Mouse (Mus musculus) kidney, postnatal 0 days (tissue): ENCODE data around the gene Plscr3. TPM values are rescaled to one million over a fixed set of nuclear protein-coding genes. Genes with fewer than 3 reads are reported as not detected.

Experiments
- ATAC-seq: fragments of 200-750 bp; cut with Nextera tagmentation; replicated peaks from 2 replicates; pipeline ENCODE4 v1.8.0; 2017; ENCODE audit warnings: low read depth, moderate number of reproducible peaks, moderate TSS enrichment, moderate library complexity; ENCODE audit not compliant: low FRiP score
- DNase-seq: peaks from one replicate; pipeline ENCODE4 v3.0.0-alpha.2; 2016; ENCODE audit warnings: low spot score
- H3K27ac ChIP-seq: fragments of 300-500 bp; sonication (generic); 2 replicates; pipeline ENCODE4 v1.5.1; 2014; ENCODE audit warnings: mild to moderate bottlenecking
- H3K27me3 ChIP-seq: fragments of 300-500 bp; sonication (generic); 2 replicates; pipeline ENCODE4 v1.6.1; 2014; ENCODE audit warnings: low read length, mixed read lengths; ENCODE audit not compliant: insufficient read depth
- H3K36me3 ChIP-seq: fragments of 300-500 bp; sonication (generic); 2 replicates; pipeline ENCODE4 v1.6.1; 2014; ENCODE audit warnings: low read length, mixed read lengths; ENCODE audit not compliant: insufficient read depth
- H3K4me1 ChIP-seq: fragments of 300-500 bp; sonication (generic); replicated peaks from 2 replicates; pipeline ENCODE4 v1.6.1; 2014; ENCODE audit warnings: antibody characterized with exemption, low read length, mixed read lengths; ENCODE audit not compliant: insufficient read depth
- H3K4me2 ChIP-seq: fragments of 300-500 bp; sonication (generic); 2 replicates; pipeline ENCODE4 v1.6.1; 2014; ENCODE audit warnings: mild to moderate bottlenecking, low read length, moderate library complexity, mixed read lengths
- H3K4me3 ChIP-seq: fragments of 300-500 bp; sonication (generic); replicated peaks from 2 replicates; pipeline ENCODE4 v1.5.1; 2014; ENCODE audit warnings: low read depth, low read length
- H3K9ac ChIP-seq: fragments of 300-500 bp; sonication (generic); 2 replicates; pipeline ENCODE4 v1.6.1; 2014; ENCODE audit warnings: low read depth, low read length
- H3K9me3 ChIP-seq: fragments of 300-500 bp; sonication (generic); replicated peaks from 2 replicates; pipeline ENCODE4 v1.6.1; 2016; ENCODE audit warnings: low read length, inconsistent platforms, mixed read lengths
- CTCF ChIP-seq: IDR thresholded peaks from 2 replicates; pipeline ENCODE4 v1.5.1; 2016; ENCODE audit warnings: antibody characterized with exemption, low read depth, mild to moderate bottlenecking, moderate library complexity
- WGBS: fragments of 180-500 bp; shearing (Covaris S2); extraction: QIAGEN DNeasy Blood & Tissue Kit; methylation state at CpG from one replicate; pipeline ENCODE4 v1.1.7; 2014; 5-methylcytosine and 5-hydroxymethylcytosine counted together
- microRNA-seq: library from miRNA; unstranded; fragments of <30 nt; microRNA quantifications from one replicate; pipeline ENCODE4, GENCODE M21; 2016
- polyA plus RNA-seq: library from polyadenylated mRNA; unstranded; fragments of >200 nt; fragmentation: Nextera tagmentation; extraction: Ambion mirVana; gene quantifications from 2 replicates; pipeline ENCODE4 v1.2.1, GENCODE M21; 2015

Plscr3 gene
- polyA plus RNA-seq, 1 experiment from 2014 or later: 96.4 TPM

- H3K4me1 ChIP-seq: peaks cover 17% of the 10 kb centered on the region; the same call in 1 of the 2 replicates
- no peaks in the 10 kb centered on the region for H3K9me3 ChIP-seq
- peaks cover 11% of the 10 kb centered on the region for H3K36me3 ChIP-seq
- TF ChIP-seq CTCF: no peak
- 15% methylated on average over 4 of the region's 4 CpGs for WGBS
- H3K4me2 ChIP-seq: peak overlapping the region; percentile 90
- peak overlapping the region; percentile 62 for H3K4me3 ChIP-seq
- no peaks in the 10 kb centered on the region for H3K27me3 ChIP-seq
- H3K9ac ChIP-seq: peak overlapping the region; percentile 77; the same call in 1 of the 2 replicates
- ATAC-seq (no peak), DNase-seq (no peak)
- no peak overlapping the region for H3K27ac ChIP-seq
These were observed 53.7 kb downstream of the Plscr3 start for GRCm38 (mm10) chr11:69899870-69900269.

DNA sequence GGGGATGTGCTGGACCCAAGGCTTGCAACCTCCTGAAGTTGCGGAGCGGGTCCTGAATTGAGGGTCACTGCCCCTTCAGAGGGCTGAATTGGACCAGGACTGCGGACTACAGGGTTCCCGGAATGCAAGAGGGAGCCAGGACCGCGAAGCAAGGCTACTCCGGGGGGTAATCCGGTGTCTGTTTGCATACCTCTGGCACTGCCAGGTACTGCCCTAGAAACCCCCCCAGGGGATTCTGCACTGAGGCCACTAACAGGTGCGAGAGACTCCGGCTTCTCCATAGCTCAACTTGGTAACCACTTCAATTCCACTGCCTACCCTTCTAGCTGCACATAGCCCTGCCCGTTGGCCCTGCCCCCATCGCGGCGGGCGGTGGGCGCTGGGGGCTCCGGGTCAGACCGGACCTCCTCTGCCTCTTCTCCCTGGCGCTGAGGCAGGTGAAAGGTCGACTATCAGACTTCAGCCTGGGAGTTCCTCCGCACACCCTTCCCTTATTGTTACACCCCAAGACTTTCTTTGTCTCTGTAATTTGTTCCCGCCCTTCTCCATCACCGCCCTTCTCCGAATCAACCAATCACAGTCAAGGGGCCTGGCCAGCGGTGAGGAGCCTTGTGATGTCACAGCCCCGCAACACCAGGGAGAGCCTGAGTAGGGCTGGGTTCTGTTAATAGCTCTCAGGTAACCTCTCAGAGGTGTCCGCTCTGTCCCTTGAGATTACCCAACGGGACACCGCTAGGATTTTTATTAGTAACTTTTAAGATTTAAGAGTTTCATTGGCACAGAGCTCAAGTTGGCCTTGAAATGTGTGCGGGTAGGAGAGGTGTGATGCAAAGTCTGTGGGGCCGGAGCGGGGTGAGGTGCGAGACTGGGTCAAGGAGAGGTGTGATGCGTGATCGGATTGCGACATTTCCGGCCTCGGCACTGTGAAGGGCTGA lies 54.6 kb downstream of the Plscr3 start, which contains the start of the genes 2810408A11Rik and Neurl4:
Gene 2810408A11Rik (minus strand): TSS at position 517 of the 935 bp plus-strand sequence.
Gene Neurl4 (plus strand): TSS at position 602 of the 935 bp plus-strand sequence.
- peak within 1 kb of the TSS; percentile 77 for H3K9ac ChIP-seq
- peak within 1 kb of the TSS; percentile 62 for H3K4me3 ChIP-seq
- H3K9me3 ChIP-seq: no peaks in the 10 kb centered on the region
- TF ChIP-seq CTCF: no peak
- peak; percentile 99 for DNase-seq
- H3K36me3 ChIP-seq: peaks cover 17% of the 10 kb centered on the region
- H3K4me2 ChIP-seq: peak within 1 kb of the TSS; percentile 90
- WGBS: under 1% methylated on average over 38 of the region's 38 CpGs
- peak; percentile 90 for ATAC-seq
- H3K27ac ChIP-seq: peak within 1 kb of the TSS; percentile 93
- H3K4me1 ChIP-seq: peaks cover 17% of the 10 kb centered on the region; the same call in 1 of the 2 replicates
- H3K27me3 ChIP-seq: no peaks in the 10 kb centered on the region

DNA sequence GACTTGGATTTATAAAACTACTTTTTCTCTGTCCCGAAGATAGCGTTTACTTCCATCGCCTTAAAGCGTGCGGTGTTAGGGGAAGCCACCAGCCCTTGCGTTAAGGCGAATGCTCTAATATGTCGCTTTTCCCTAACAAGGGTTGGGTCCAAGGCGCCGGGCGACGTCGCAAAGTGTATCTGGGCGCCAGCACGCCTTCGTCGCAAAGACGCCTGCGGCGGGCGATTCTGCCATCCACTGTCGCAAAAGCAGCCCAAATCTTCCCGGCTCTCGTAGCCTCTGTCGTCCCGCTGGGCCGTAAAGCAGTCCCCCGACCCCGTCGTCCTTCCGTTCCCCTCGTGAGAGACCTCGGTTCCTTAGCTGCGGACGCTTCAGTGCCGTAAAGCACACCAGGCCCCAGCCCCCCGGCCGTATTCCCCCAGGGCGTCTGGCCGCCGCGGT lies 55.2 kb downstream of the Plscr3 start:
- under 1% methylated on average over 42 of the region's 42 CpGs for WGBS
- peak overlapping the region; percentile 77 for H3K9ac ChIP-seq
- peaks cover 17% of the 10 kb centered on the region; the same call in 1 of the 2 replicates for H3K4me1 ChIP-seq
- peak; percentile 99 for DNase-seq
- peak overlapping the region; percentile 93 for H3K27ac ChIP-seq
- peaks cover 24% of the 10 kb centered on the region for H3K36me3 ChIP-seq
- peak overlapping the region; percentile 90 for H3K4me2 ChIP-seq
- no peaks in the 10 kb centered on the region for H3K27me3 ChIP-seq
- H3K4me3 ChIP-seq: peak overlapping the region; percentile 62
- ATAC-seq: peak; percentile 83
- TF ChIP-seq CTCF: no peak
- no peaks in the 10 kb centered on the region for H3K9me3 ChIP-seq

Small RNA genes within 50 kb of the gene (microRNA-seq; reads per million reads assigned to microRNA genes)
- gene Mir6924: not detected

Other genes with a start within 250 kb of the Plscr3 start
- gene Atp1b2, start 240.4 kb upstream of the Plscr3 start, polyA plus RNA-seq: 13.7 and 16.3 TPM in 2 replicates
- 0.13 TPM in 1 of 2 replicates, not detected in the other for gene Shbg, start 228.5 kb upstream of the Plscr3 start, polyA plus RNA-seq
- 27.6 and 31.3 TPM in 2 replicates for gene Sat2, start 224.4 kb upstream of the Plscr3 start, polyA plus RNA-seq
- 17.4 and 18.4 TPM in 2 replicates for gene Fxr2, start 213.4 kb upstream of the Plscr3 start, polyA plus RNA-seq
- 0.28 and 0.32 TPM in 2 replicates for gene Sox15, start 191.1 kb upstream of the Plscr3 start, polyA plus RNA-seq
- gene Mpdu1, start 183.7 kb upstream of the Plscr3 start, polyA plus RNA-seq: 82.6 and 85.7 TPM in 2 replicates
- 10.4 and 12.8 TPM in 2 replicates for gene Cd68, start 180.2 kb upstream of the Plscr3 start, polyA plus RNA-seq
- 468 and 493 TPM in 2 replicates for gene Eif4a1, start 174.0 kb upstream of the Plscr3 start, polyA plus RNA-seq
- gene Senp3, start 164.3 kb upstream of the Plscr3 start, polyA plus RNA-seq: 52.2 and 59.4 TPM in 2 replicates
- gene Tnfsf13, start 160.6 kb upstream of the Plscr3 start, polyA plus RNA-seq: 0.43 and 0.89 TPM in 2 replicates
- 14.1 and 15.8 TPM in 2 replicates for gene Tnfsf12, start 150.5 kb upstream of the Plscr3 start, polyA plus RNA-seq
- 8.0 and 8.4 TPM in 2 replicates for gene Tnfsfm13, start 150.3 kb upstream of the Plscr3 start, polyA plus RNA-seq
- 19.0 and 21.0 TPM in 2 replicates for gene Polr2a, start 87.7 kb upstream of the Plscr3 start, polyA plus RNA-seq
- 0.17 TPM in 1 of 2 replicates, not detected in the other for gene Slc35g3, start 84.4 kb upstream of the Plscr3 start, polyA plus RNA-seq
- gene Zbtb4, start 80.5 kb upstream of the Plscr3 start, polyA plus RNA-seq: 2.7 and 3.3 TPM in 2 replicates
- gene Chrnb1, start 50.4 kb upstream of the Plscr3 start, polyA plus RNA-seq: 12.0 and 12.1 TPM in 2 replicates
- 0.63 and 0.98 TPM in 2 replicates for gene Fgf11, start 44.5 kb upstream of the Plscr3 start, polyA plus RNA-seq
- gene Tmem102, start 40.8 kb upstream of the Plscr3 start, polyA plus RNA-seq: 22.9 and 23.0 TPM in 2 replicates
- not detected in 2 replicates for gene Gm39566, start 31.1 kb upstream of the Plscr3 start, polyA plus RNA-seq
- not detected in 2 replicates for gene Spem2, start 27.9 kb upstream of the Plscr3 start, polyA plus RNA-seq
- not detected in 2 replicates for gene Spem1, start 24.2 kb upstream of the Plscr3 start, polyA plus RNA-seq
- gene Nlgn2, start 8.6 kb upstream of the Plscr3 start, polyA plus RNA-seq: 4.1 and 4.7 TPM in 2 replicates
- gene Tmem256, start 7.9 kb upstream of the Plscr3 start, polyA plus RNA-seq: 485 and 528 TPM in 2 replicates
- gene Tnk1, start 12.4 kb downstream of the Plscr3 start, polyA plus RNA-seq: 6.3 and 7.0 TPM in 2 replicates
- gene Tmem95, start 31.6 kb downstream of the Plscr3 start, polyA plus RNA-seq: not detected in 2 replicates
- gene Kctd11, start 35.0 kb downstream of the Plscr3 start, polyA plus RNA-seq: 7.7 and 7.8 TPM in 2 replicates
- 0.33 and 0.48 TPM in 2 replicates for gene Acap1, start 49.2 kb downstream of the Plscr3 start, polyA plus RNA-seq
- gene 2810408A11Rik, start 54.6 kb downstream of the Plscr3 start, polyA plus RNA-seq: 12.5 and 13.0 TPM in 2 replicates
- gene Neurl4, start 54.7 kb downstream of the Plscr3 start, polyA plus RNA-seq: 9.7 and 12.7 TPM in 2 replicates
- 63.0 and 65.0 TPM in 2 replicates for gene Gps2, start 67.5 kb downstream of the Plscr3 start, polyA plus RNA-seq
- 1,371 and 1,476 TPM in 2 replicates for gene Eif5a, start 75.6 kb downstream of the Plscr3 start, polyA plus RNA-seq
- 6.8 and 7.5 TPM in 2 replicates for gene Ybx2, start 89.4 kb downstream of the Plscr3 start, polyA plus RNA-seq
- 21.4 and 23.1 TPM in 2 replicates for gene Slc2a4, start 101.8 kb downstream of the Plscr3 start, polyA plus RNA-seq
- gene Cldn7, start 118.4 kb downstream of the Plscr3 start, polyA plus RNA-seq: 238 and 246 TPM in 2 replicates
- gene Ctdnep1, start 134.8 kb downstream of the Plscr3 start, polyA plus RNA-seq: 28.3 and 29.1 TPM in 2 replicates
- 97.3 and 97.9 TPM in 2 replicates for gene Elp5, start 136.1 kb downstream of the Plscr3 start, polyA plus RNA-seq
- gene Gabarap, start 144.8 kb downstream of the Plscr3 start, polyA plus RNA-seq: 626 TPM in 2 replicates
- gene Phf23, start 149.4 kb downstream of the Plscr3 start, polyA plus RNA-seq: 61.9 and 62.6 TPM in 2 replicates
- gene Dvl2, start 154.2 kb downstream of the Plscr3 start, polyA plus RNA-seq: 25.8 and 27.1 TPM in 2 replicates
- 178 and 197 TPM in 2 replicates for gene Acadvl, start 169.0 kb downstream of the Plscr3 start, polyA plus RNA-seq
- 4.3 and 6.5 TPM in 2 replicates for gene Dlg4, start 170.6 kb downstream of the Plscr3 start, polyA plus RNA-seq
- gene Asgr1, start 207.7 kb downstream of the Plscr3 start, polyA plus RNA-seq: 2.5 and 2.9 TPM in 2 replicates
- gene Asgr2, start 246.3 kb downstream of the Plscr3 start, polyA plus RNA-seq: 0.14 TPM in 1 of 2 replicates, not detected in the other